Mouse (Mus musculus): Measurements from ENCODE around the gene Fam166b.

The Fam166b gene

DNA sequence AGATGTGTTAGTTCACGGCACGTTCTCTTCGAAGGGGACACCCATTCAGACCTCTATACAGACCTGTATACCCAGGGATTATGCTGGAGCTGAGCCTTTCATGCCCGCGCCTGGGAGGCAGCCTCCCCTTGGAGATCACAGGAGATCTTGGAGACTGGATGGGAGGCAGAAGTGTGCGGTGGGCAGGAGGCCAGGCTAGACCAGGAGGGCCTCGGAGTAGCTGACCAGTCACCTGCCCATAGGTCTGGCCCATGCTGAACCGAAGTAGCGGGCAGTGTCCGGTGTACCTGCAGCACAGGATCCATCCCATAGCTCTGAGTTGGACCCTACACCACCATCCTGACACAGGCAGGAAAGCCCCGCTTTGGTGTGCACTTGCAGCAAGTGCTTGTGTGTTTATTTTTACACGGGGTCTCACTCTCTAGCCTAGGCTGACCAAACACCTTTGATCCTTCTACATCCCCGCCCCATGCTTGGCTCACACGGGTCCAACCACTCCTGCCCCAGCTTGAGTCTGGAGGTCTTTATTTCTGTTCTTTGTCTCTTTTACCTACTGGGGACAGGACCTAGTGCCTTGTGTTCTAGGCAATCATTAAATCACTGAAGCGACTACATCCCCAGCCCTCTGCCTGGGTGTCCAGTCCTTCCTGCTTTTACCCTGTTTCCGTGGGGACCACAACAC lies 613 bp downstream of the Fam166b start:
- DNase-seq (ENCODE audit: low read depth, low spot score) = no peak

DNA sequence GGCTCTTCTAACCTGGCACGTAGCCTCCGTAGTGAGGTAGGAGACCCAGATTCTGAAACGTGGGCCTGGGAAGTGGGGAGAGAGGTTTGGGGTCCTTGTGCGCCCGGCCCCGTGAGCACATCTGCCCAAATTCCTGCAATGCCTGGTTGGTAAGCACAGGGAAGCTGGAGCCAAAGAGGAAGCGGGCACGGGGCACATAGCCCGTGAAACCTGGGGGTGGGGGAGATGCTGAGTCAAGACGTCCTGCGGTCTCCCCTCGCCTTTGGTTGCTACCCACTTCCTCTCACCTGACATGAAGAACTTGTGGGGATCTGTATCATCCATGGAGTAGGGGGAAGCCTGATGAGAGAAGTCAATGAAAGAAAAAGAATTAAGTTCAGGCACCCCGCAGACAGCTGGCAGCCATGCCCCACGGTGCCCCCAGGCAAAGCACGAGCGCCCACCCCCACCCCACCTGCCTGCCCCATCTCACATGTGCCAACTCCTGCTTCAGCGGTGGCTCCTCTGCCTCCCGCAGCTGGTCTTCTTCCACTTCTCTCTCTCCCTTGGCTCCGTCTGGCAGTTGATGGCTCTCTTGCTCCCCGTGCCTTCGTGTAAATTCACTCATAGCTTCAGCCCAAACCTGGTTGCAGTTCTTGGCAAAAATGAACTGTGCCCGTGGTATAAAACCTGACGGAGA lies 1.3 kb downstream of the Fam166b start:
- no peak for DNase-seq (ENCODE audit: low read depth, low spot score)

DNA sequence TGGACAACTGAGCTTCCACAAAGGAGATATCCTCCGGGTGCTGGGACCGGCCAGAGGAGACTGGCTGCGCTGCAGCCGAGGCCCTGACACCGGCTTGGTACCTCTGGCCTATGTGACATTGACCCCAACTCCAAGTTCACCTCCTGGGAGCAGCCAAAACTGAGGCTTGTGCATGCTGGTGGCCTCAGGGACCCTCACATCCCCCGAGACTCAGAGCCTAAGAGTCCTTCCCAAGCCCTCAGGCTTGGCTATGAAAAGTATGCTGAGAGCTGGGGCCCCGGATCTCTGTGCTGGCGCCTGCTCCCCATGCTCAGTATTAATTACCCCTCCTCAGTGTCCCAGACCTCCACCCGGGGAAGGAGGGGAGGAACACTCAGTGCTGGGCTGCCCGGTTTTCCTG lies 2.4 kb downstream of the Fam166b start:
- no peak for DNase-seq (ENCODE audit: low read depth, low spot score)

DNA sequence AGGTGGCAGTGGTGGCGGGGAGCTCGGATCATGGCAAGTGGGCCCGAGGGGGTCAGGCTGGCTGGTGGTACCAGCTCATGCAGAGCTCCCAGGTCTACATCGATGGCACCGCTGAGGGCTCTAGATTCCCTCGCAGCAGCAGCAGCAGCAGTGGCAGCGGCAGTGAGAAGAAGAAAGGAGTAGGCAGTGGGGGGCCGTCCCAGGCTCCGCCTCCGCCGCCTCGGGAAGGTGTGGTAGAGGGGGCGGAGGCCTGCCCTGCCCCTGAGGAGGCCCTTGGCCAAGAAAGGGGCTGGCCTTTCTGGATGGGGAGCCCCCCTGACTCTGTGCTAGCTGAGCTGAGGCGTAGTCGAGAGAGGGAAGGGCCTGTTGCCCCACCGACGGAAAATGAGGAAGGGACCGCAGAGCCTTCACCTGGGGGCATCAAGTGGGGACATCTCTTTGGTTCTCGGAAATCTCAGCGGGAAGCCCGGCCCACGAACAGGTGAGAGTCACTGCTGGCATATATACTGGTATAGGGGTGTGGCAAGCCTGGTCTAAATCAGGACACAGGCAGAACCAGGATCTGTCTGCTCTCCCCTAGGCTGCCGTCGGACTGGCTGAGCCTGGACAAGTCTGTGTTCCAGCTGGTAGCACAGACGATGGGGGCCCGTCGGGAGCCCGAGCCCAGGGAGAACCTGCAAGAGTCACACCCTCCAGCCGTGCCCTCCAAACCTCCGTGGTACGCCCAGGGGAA lies 3.1 kb downstream of the Fam166b start:
- DNase-seq (ENCODE audit: low read depth, low spot score) = no peak

DNA sequence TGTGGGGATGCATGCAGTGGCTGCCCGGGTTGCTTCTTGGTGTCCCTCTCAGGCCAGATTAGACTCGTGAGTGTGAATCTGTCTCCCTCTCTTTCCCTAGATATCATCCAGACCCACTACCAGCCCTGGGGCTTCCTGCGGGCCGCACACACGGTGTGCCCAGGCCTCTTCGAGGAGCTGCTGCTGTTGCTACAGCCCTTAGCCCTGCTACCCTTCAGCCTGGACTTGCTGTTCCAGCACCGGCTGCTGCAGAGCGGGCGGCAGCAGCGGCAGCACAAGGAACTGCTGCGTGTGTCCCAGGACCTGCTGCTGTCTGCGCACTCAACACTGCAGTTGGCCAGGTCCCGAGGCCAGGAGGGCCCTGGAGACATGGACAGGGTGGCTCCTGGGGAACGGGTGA lies 3.7 kb downstream of the Fam166b start:
- no peak for DNase-seq (ENCODE audit: low read depth, low spot score)

GRCm38 (mm10) chr4:43424072-43424471 lies 4.9 kb downstream of the Fam166b start:
- no peak for DNase-seq (ENCODE audit: low read depth, low spot score)

GRCm38 (mm10) chr4:43423267-43423934 lies 5.5 kb downstream of the Fam166b start:
- no peak for DNase-seq (ENCODE audit: low read depth, low spot score)

DNA sequence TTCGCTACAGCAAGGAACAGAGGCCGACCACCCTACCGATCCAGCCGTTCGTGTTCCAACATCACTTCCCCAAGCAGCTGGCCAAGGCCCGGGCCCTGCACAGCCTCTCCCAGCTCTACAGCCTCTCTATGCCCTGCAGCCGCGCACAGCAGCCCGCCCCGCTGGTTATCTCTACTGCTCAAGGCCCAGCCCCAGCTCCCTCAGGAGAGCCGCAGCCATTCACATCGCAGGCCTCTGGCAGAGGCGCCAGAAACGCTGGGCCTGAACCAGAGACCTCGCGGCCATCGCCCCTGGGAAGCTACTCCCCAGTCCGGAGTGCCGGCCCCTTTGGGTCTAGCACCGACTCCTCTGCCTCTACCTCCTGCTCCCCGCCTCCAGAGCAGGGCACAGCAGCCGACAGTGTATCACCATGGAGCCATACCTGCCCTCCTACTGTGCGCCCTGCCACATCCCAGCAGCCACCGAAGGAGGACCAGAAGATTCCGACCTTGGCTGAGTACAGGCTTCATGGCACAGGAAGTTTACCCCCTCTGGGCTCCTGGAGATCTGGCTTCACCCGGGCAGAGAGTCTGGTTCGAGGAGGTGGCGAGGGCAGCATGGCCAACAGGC lies 7.2 kb downstream of the Fam166b start:
- no peak for DNase-seq (ENCODE audit: low read depth, low spot score)

DNA sequence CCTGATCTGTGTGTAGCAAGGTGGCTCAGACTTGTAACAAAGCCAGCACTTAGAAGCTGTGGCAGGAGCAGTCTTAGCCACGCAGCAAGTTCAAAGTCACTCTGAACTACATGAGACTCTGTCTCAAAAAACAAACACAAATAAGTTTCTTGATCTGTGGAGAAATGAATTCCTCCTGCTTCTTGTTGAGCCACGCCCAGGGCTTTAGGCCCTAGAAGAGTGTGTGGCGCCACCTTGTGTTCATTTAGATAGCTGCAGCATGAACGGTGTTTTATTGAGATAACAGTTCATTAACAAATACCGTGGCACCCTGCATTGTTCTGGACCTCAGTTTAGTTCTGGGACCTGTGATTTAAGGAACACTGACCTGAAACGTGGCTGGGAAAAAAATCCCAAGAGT lies 8.6 kb downstream of the Fam166b start:
- peak; percentile 76 for DNase-seq (ENCODE audit: low read depth, low spot score)

DNA sequence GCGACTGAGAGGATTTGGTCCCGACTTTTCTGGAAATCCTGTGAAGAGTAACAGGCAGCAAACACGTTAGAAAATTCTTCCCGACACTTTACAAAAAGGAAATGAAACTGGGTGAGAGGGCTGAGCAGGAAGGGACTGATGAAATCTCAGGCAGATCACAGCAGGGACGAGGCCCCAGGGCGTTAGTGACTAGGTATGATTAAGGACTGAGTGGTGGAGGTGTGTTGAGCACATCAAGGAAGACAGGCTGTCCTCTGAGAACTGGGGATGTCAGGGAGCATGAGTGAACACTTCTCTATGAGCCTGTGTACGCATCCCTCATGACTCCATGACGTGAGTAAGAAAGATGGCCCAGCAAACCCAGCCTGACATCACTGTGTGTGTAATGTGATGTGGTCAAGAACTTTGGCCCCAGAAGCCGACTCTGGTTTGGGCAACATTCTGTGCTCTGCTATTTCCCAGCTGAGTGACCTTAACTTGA lies 9.1 kb downstream of the Fam166b start:
- DNase-seq (ENCODE audit: low read depth, low spot score) = no peak

- no peak for DNase-seq (ENCODE audit: low read depth, low spot score)
Observed at GRCm38 (mm10) chr4:43418973-43419656, 9.8 kb downstream of the Fam166b start.

- DNase-seq (ENCODE audit: low read depth, low spot score) = no peak
Observed at GRCm38 (mm10) chr4:43418450-43418849, 10.5 kb downstream of the Fam166b start.

DNA sequence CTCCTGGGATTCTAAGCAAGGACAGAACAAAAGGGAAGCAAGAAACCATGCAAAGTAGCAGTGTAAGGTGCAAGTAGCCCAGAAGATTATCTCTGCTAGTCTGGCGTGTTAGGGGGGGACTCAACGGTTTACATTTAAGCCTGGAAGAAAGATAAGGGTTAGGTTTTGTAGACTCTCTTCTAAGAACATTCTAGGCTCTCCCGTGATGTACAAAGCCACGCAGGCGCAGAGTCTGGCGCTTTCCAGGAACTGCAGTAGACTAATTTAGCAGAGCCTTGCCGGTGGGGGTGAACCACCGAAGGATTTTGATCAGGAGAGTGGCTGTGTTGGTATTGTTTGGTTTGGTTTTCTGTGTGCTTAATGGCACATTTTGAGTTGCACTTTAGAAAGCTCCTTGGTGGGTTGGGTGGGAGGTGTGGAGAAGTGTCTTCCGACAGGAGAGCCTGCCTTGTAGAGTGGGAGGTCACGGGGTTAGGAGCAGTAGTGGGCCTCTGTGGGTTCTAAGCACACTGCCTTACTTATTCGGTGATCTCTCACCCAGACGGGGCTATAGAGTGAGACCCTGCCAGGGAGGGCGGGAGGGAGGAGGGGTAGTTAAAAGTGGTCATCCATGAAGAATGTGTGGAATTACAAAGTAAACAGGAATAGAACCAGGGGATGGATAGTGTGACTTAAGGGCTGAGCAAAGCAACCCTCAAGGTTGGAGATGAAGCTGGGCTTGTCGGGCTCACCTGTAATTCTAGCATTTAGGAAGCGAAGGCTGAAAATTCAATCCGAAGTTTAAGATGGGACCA lies 11.5 kb downstream of the Fam166b start:
- no peak for DNase-seq (ENCODE audit: low read depth, low spot score)

DNA sequence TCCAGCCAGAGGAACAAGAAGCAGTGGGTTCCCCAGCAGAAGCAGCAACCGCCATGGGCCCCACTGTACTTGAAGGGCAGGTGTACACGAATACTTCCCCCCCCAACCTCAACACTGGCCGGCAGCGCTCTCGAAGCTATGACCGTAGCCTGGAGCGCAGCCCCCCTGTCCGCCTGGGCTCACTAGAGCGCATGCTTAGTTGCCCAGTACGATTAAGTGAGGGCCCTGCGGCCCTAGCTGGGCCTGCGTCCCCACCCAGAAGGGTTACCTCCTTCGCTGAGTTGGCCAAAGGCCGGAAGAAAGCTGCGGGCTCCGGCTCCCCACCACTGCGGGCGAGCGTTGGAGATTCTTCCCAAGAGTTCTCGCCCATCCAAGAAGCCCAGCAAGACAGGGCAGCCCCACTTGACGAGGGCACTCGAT lies 12.9 kb downstream of the Fam166b start:
- DNase-seq (ENCODE audit: low read depth, low spot score) = no peak

DNA sequence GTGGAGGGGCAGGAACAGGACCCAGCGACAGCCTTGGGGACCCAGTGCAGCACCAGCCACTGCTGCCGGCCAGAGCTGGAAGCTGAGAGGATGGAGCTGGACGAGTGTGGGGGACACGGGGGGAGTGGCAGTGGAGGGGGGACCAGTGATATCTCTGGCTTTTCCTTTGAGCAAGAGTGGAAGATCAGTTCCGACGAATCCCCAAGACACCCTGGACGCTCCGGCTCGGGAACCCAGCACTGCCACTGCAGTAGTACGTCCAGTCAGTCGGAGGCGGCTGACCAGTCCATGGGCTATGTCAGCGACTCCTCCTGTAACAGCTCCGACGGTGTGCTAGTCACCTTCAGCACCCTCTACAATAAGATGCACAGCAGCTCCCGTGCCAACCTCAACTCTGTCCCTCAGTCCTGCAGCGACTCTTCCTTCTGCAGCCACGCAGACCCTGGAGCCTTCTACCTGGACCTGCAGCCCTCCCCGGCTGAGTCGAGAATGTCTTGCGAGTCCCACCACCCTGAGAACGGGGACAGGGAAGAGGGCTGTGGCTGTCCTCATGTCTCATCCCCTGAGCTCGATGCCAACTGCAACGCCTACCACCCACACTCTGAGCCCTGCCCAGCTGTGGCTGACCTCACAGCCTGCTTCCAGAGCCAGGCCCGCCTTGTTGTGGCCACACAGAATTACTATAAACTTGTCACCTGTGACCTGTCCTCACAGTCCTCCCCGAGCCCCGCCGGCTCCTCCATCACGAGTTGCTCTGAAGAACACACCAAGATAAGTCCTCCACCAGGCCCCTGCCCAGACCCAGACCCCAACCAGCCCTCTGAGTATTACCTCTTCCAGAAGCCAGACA lies 13.5 kb downstream of the Fam166b start:
- no peak for DNase-seq (ENCODE audit: low read depth, low spot score)

GRCm38 (mm10) chr4:43414761-43415160 lies 14.2 kb downstream of the Fam166b start:
- DNase-seq (ENCODE audit: low read depth, low spot score) = no peak

DNA sequence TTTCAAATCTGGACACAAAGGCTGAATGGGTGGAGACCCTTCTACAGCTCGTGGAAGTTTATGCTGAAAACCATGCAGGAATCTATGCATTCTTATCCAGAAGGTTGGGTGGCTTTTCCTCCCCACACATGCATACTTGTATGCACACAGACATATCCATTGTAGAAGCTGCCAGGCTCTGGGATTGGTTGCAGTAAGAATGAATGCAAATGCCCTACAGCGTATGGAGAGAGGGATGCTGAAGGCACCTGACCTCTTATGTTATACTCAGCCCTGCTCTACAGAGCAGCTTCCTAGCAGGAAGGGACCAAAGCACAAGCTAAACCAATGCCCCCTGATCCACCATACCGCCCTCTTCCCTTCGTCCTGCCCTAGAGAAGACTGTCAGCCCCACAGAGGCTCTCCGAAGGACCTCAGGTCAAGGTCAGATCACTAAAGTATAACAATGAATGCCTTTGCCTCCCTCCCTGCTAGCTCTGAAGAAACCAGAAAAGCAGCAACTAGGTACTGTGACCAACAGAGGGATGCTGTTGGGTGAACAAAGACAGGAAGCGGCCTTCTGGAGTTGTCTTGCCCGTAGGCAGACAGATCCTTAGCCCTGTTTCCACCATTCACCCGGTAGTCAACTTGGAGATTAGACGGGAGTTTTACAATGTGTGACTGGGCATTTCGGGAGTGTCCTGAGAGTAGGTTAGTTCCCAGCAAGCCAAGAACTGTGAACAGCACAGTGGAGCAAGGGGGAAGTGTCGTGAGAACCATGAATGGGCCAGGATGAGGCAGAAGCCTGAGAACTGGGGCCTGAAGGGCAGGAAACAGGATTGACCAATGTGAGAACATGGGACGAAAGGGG lies 21.6 kb downstream of the Fam166b start:
- peak; percentile 74 for DNase-seq (ENCODE audit: low read depth, low spot score)

Measured in ES-CJ7 (cell line).